Mouse (Mus musculus) spleen, adult 2 months (tissue): ENCODE measurements around the gene Aspscr1. TPM values are rescaled to one million over a fixed set of nuclear protein-coding genes. Genes with fewer than 3 reads are reported as not detected.
"Not testable (repeated sequence)": the region's sequence is repeated elsewhere in the genome, so short reads cannot be mapped to it uniquely, and the experiment has no call there.

Source experiments
- DNase-seq, 2 experiments: peaks; one replicate each; pipeline versions ENCODE4 v3.0.0 to v3.0.0-alpha.2; 2012 to 2021; ENCODE audit warnings: low spot score in 2 of 2, low read depth in 1 of 2
- H3K27ac ChIP-seq: fragments of 200-500 bp; 2 replicates; pipeline ENCODE4 v1.5.1; 2012; ENCODE audit warnings: low read length, inconsistent platforms; ENCODE audit not compliant: insufficient read depth
- H3K27me3 ChIP-seq: fragments of 200-500 bp; 2 replicates; pipeline ENCODE4 v1.6.1; 2012; ENCODE audit warnings: mild to moderate bottlenecking, moderate library complexity, low read length, inconsistent platforms; ENCODE audit not compliant: control insufficient read depth, insufficient read depth
- H3K36me3 ChIP-seq: fragments of 200-500 bp; 2 replicates; pipeline ENCODE4 v1.6.1; 2012; ENCODE audit warnings: mild to moderate bottlenecking, low read length, inconsistent platforms; ENCODE audit not compliant: control insufficient read depth, insufficient read depth
- H3K4me1 ChIP-seq: fragments of 200-500 bp; 2 replicates; pipeline ENCODE4 v1.6.1; 2011; ENCODE audit warnings: inconsistent platforms; ENCODE audit not compliant: control insufficient read depth, insufficient read depth, insufficient read length
- H3K4me3 ChIP-seq: fragments of 200-500 bp; 2 replicates; pipeline ENCODE4 v1.5.1; 2011; ENCODE audit warnings: mild to moderate bottlenecking, inconsistent platforms; ENCODE audit not compliant: insufficient read depth, insufficient read length; ENCODE audit errors: extremely low read depth
- CTCF ChIP-seq: fragments of 200-500 bp; IDR thresholded peaks from 2 replicates; pipeline ENCODE4 v1.5.1; 2011; ENCODE audit warnings: mild to moderate bottlenecking, inconsistent platforms; ENCODE audit not compliant: insufficient read depth, insufficient read length, insufficient replicate concordance; ENCODE audit errors: extremely low read depth
- POLR2A ChIP-seq: fragments of 200-500 bp; IDR thresholded peaks from 2 replicates; pipeline ENCODE4 v1.6.1; 2011; ENCODE audit warnings: low read depth, low read length, inconsistent platforms
- WGBS: fragments of 180-500 bp; shearing (Covaris S2); methylation state at CpG from one replicate; pipeline ENCODE4 v1.1.7; 2018; 5-methylcytosine and 5-hydroxymethylcytosine counted together
- polyA plus RNA-seq: library from polyadenylated mRNA; depleted of rRNA; stranded (reverse); fragments of >200 nt; gene quantifications from 2 replicates; pipeline ENCODE4 v1.2.3, GENCODE M21; 2012

Aspscr1 gene
- polyA plus RNA-seq, 1 experiment, result 84.5 TPM

DNA sequence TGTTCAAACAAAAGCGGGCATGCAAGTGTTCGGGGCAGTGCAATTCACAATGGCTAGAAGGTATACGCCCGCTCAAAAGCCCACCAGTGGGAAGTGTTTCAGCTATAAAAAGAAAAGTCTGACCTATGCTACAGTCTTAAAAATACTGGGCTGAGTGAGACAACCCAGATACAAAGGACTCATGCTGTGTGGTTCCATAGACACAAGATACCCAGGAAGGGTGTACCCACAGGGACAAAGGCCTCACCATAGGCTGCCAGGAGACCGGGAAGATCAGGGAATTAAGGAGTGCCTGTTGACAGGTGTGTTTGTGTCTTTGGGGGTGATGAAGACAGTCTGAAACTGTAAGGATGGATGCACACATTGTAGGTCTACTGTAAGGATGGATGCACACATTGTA lies 9.1 kb upstream of the Aspscr1 start:
- 94% methylated on average over 5 of the region's 5 CpGs for WGBS
- DNase-seq, result no peak

DNA sequence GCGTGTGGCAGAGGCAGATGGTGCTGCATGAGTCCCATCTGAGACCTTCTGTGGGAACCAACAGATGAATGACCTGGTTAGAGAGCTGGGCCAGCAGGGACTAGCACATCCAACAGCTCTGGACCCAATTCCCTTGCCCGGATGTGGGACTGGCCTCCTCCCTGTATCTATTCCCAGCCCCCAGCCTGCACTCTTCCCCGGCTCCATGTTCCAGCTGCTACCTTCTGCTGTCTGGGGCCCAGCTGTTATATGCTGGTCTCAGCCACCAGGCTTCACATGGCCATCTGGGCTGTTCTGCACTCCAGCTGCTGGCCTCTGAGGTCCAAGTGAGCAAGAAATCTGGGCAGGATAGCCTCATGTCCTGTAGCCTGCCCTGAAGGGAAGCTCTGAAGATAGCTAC lies 7.4 kb upstream of the Aspscr1 start:
- no peaks in the 10 kb centered on the region for H3K36me3 ChIP-seq
- no peak overlapping the region for H3K27ac ChIP-seq
- WGBS, result 86% methylated on average over 3 of the region's 3 CpGs
- no peak overlapping the region for H3K4me3 ChIP-seq
- no peak for DNase-seq
- H3K4me1 ChIP-seq, result peaks cover 7% of the 10 kb centered on the region; the same call in 1 of the 2 replicates
- no peak for TF ChIP-seq CTCF
- TF ChIP-seq POLR2A, result no peak
- peaks cover 13% of the 10 kb centered on the region for H3K27me3 ChIP-seq

More for the DNA sequence above, 9.1 kb upstream of the Aspscr1 start:
- no peak overlapping the region for H3K4me3 ChIP-seq
- peaks cover 27% of the 10 kb centered on the region for H3K27me3 ChIP-seq
- no peaks in the 10 kb centered on the region for H3K36me3 ChIP-seq
- no peak for TF ChIP-seq POLR2A
- TF ChIP-seq CTCF, result no peak
- H3K27ac ChIP-seq, result no peak overlapping the region
- H3K4me1 ChIP-seq, result peaks cover 15% of the 10 kb centered on the region; the same call in 1 of the 2 replicates

DNA sequence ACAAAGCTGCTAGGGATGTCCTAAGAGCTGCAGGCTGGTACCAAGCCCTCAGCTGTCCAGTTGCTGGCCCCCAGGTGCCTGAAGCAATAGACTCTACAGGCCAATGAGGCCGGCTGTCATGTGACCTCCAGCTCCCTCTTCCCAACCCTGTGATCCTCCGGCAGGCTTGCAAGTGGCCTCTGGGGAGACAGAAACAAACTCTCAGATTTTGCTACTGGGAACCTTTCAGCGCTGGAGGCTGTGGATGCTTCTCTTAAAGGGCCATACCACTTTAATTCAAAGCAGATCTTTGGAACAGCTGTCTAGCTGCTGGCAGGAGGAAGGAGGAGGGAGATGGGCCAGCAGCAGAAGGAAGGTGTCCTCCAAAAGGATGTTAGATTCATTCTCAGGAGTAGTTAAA lies 6.2 kb upstream of the Aspscr1 start:
- Histone ChIP-seq H3K4me3 (no peak overlapping the region), H3K4me1 (no peaks in the 10 kb centered on the region), H3K27me3 (0 out of 2 replicates have a peak, but pooled peaks cover 2% of the 10 kb centered on the region), H3K27ac (no peak overlapping the region), H3K36me3 (no peaks in the 10 kb centered on the region)
- 73% methylated on average over 3 of the region's 3 CpGs for WGBS
- no peak for DNase-seq
- TF ChIP-seq CTCF (no peak), POLR2A (no peak)

DNA sequence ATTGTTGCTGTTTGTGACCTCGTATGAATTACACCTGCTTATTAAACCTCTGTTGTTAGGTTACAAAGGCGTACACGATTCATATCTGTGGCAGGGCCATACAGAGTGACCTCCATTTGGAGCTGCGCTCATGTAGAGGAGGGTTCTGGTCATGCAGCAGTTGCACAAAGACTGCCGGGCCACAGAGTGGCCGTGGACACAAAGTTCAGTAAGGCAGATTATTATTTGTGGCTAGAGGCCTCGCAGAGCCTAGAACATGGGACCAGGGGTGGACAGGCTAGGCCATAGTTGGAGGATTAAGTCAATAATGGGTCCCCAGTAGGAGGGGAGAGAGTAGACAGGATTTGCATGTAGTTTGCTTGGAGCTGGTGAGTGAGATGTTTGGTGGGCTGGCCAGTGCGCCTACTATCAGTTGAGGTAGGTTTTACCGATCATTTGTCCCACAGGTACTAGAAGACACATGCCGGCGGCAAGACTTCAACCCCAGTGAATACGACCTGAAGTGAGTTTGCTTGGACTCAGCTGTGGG lies 885 bp downstream of the Aspscr1 start:
- H3K4me3 ChIP-seq, result peak overlapping the region; percentile 81
- H3K27ac ChIP-seq, result peak overlapping the region; percentile 93
- peaks cover 6% of the 10 kb centered on the region; the same call in 1 of the 2 replicates for H3K4me1 ChIP-seq
- TF ChIP-seq CTCF, result no peak
- no peak for TF ChIP-seq POLR2A
- DNase-seq, result no peak
- no peaks in the 10 kb centered on the region for H3K27me3 ChIP-seq
- 31% methylated on average over 12 of the region's 12 CpGs for WGBS
- H3K36me3 ChIP-seq, result peaks cover 3% of the 10 kb centered on the region

DNA sequence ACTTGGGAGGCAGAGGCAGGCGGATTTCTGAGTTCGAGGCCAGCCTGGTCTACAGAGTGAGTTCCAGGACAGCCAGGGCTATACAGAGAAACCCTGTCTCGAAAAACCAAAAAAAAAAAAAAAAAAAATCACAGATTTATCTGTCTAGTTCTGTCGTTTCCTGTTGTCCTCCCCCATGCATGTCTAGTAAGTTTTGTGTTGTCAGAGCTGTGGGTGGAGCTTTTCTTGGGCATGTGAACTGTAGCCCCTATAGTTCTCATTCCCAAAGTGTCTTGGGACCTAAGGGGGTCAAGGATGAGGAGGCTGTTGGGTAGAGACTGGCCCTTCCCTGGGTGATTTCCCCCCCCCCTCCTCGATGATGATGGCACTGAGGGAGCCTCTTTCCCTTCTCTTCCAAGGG lies 3.1 kb downstream of the Aspscr1 start:
- H3K4me1 ChIP-seq, DNase-seq, H3K27ac ChIP-seq, H3K4me3 ChIP-seq, H3K27me3 ChIP-seq, H3K36me3 ChIP-seq: not testable (repeated sequence)
- WGBS, result 67% methylated on average over 5 of the region's 5 CpGs

DNA sequence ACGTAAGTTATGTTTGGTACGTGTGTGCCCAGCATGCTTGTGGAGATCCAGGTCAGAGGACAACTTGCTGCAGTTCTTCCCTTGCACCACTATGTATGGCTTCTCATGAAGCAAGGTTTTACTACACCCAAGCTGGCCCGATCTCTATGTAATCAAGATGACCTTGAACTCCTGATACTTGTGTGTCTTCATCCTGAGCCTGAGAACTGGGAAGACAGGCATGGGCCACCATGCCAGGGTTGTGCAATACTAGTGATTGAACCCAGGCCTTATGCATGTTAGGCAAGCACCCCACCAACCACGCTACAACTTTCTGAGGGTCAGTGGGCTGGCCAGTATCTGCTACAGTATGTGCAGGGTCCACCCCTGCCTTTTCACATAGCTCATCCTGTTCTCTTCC lies 4.2 kb downstream of the Aspscr1 start:
- WGBS, result 91% methylated on average over 4 of the region's 4 CpGs
- Histone ChIP-seq H3K36me3 (peaks cover 3% of the 10 kb centered on the region), H3K27ac (no peak overlapping the region), H3K4me1 (peaks cover 6% of the 10 kb centered on the region; the same call in 1 of the 2 replicates), H3K4me3 (no peak overlapping the region), H3K27me3 (no peaks in the 10 kb centered on the region)
- no peak for DNase-seq
- TF ChIP-seq CTCF, result no peak
- no peak for TF ChIP-seq POLR2A

DNA sequence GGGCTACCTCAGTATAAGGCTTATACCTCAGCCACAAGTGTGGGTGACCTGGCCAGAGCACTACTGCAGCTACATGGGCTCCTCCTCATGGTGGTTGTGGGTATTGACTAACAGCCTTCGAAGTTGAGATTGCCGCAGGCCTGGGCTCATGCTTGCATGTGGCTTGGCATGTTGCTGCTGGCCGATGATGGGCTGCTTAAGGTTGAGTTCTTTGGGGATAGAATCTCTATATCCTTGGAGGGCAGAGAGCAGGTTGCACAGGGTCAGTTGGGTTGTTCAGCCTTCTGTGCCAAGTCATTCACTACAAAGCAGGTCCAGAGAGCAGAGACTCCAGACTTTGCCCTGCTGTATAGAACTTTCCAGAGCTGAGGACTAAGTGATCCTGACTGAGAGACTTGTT lies 7.1 kb downstream of the Aspscr1 start:
- WGBS, result 75% methylated on average over 3 of the region's 3 CpGs
- peak in 1 of 2 experiments; percentile 28 for DNase-seq
- Histone ChIP-seq H3K27me3 (no peaks in the 10 kb centered on the region), H3K36me3 (peaks cover 9% of the 10 kb centered on the region), H3K4me1 (0 out of 2 replicates have a peak, but pooled peaks cover 2% of the 10 kb centered on the region), H3K27ac (no peak overlapping the region), H3K4me3 (no peak overlapping the region)
- TF ChIP-seq POLR2A (no peak), CTCF (peak; percentile 22; the same call in 1 of the 2 replicates)

DNA sequence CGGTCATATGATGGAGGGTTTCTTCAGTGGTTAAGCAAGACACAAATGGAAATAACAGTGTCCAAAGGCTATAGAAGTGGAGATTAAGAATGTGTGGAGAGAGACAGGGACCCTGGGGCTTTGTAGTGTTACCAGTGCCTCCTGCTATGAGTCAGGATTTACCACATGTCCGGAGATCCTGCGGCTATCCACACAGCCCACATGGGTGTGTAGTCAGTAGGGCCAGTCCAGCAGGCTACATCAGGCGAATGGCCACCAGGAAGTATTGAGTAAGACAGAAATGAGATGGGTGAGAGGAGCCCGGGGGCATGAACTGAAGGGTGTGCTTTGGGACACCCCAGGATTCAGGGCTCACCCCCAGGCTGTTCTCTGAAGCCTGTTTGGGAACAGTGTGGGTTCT lies 9.9 kb downstream of the Aspscr1 start:
- WGBS, result 87% methylated on average over 5 of the region's 5 CpGs
- H3K27me3 ChIP-seq, result no peaks in the 10 kb centered on the region
- H3K27ac ChIP-seq, result no peak overlapping the region
- no peak overlapping the region for H3K4me3 ChIP-seq
- no peak for TF ChIP-seq POLR2A
- no peak for TF ChIP-seq CTCF
- H3K4me1 ChIP-seq, result no peaks in the 10 kb centered on the region
- no peak for DNase-seq
- H3K36me3 ChIP-seq, result peaks cover 18% of the 10 kb centered on the region
